Mouse (Mus musculus) kidney, adult 11 months (tissue): ENCODE data around the gene Cit.

Experiments
- DNase-seq: peaks from one replicate; pipeline ENCODE4 v3.0.0; 2022

Cit gene

DNA sequence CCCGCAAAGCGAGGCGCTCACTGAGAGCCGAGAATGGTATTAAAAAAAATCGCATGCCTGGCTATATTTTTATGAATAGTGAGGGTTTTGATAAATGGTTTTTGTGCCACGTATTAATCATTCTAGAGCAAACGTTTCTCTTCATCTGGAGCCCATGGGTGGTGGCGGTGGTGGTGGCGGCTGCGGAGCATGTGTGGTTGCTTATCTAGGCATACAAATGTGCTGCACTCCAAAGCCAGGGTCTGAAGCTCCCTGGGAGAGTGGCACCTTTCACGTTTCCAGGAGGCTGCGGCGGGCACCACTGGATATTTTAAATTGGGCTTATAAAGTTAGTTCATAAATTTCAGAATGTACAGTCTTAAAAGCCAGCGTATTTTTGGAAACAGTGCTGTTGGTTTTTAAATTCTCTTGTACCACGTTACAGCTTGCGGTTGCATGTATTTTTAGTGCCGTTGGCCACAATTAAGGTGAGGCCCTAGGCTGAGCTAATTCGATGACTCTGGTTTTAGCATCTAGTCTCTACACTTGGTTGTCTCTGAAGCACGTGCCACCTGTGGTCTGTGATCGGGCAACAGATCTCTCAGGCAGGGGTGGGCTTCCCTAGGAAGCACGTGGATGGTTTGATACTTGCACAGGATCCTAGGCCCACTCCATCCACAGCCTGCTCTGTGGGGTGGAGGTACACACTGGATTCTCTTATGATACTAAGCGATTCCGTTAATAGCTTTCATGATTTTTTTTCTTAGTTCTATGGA is 73.7 kb downstream of the Cit start:
- no peak for DNase-seq

DNA sequence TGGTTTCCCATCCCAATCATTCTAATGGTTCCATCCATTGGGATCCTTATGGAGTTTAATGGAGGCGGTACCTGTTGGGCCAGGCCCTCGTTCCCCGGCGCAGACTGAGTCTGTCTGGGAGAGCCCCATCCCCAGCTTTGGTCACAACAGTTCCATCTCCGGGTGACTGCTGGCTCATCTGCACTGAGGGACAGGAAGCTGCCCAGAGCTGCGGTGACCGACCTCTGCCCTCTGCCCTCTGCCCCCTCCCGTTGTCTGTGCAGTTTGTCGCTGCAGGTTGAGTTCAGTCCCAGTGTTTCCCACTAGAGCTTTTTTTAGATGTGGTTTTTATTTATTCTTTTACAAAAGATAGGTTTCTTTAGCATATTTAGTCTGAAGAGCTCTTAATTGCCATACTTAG is 76.9 kb downstream of the Cit start:
- no peak for DNase-seq

DNA sequence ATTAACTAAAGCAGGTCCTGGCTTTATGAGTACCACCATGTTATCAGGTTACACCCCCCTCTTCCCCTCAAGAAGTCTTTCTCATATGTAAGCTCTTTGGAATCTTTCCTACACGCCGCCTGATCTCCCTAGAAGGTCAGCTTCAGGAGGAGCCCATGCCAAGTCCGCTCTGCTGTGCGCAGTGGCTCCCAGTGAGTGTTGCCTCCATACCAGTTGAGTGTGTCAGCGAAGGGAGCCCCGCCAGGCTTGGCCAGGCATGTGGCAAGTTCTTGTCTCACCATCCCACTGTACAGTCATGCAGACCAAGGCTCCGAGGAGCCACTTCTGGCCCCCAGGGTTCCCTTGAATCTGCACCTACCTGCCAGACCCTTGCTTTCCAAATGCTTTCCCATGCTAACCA is 79.9 kb downstream of the Cit start:
- no peak for DNase-seq

DNA sequence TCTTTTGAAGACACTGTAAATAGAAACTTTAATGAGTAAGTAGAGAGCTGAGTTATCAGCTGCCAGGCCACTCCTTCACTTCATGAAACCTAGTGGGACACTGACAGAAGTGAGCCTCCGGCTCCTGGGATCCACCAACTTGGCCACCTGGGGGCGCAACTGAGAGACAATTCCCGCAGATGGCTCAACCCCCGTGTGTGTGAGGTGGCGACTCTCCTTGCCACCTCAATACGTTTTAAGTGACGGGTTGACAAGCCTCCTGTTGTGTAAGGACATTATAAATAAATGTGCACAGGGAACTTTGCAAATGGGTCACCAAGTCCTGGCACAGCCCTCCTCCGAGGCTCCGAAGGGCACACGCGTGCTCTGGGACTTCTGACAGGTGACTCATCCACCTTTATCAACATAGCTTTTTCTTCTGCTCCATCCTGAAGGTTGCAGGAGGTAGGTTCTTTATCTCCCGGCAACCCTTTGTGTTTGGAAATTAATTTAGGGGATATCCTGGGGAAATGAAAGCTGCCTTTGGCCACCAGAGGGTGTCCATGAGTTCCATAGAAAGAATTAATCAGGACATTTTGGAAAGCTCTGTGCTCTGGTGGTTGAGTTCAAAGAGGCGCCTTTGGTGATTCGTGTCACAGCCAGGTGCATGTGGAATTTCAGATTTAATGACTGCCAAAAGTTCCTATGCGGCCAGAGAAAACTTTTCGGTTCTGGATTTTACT is 83.9 kb downstream of the Cit start:
- DNase-seq = no peak

DNA sequence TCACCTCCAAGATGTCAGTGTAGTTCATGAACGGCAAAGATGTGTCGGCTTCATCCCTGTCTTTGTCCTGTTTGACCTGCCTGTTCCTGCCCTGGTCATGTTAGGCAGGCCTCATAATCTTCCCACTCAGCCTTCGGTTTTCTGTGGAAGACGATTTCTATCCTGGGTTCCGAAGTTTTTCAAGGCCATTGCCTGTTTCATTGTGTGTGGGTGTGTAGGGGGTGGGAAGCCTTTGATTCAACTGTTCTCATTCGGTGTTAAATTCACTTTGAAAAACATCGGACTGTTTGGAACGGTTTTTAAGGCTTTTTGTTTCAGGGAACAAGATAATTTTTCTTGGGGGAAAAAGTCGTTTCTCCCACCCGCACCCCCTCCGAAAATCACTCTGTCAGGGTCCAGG is 87.2 kb downstream of the Cit start:
- no peak for DNase-seq

DNA sequence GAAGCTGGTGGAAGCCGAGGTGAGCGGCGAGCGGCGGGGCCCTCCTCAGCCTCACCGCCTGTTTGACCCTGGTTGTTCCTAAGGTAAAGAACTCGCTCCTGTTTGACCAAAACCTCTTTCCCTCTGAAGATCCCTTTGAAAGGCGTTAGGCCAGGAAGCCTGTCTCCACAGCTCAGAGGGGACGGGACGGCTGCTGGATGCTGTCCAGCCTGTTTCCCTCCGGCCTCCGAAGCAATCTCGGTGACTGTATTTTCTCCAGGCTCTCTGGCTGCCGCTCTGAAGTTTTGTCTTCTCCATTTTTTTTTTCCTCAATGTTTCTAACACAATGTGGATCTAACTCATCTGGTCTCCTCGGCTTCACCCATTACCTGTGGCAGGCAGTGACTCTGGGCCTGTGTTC is 91.8 kb downstream of the Cit start:
- DNase-seq = no peak

DNA sequence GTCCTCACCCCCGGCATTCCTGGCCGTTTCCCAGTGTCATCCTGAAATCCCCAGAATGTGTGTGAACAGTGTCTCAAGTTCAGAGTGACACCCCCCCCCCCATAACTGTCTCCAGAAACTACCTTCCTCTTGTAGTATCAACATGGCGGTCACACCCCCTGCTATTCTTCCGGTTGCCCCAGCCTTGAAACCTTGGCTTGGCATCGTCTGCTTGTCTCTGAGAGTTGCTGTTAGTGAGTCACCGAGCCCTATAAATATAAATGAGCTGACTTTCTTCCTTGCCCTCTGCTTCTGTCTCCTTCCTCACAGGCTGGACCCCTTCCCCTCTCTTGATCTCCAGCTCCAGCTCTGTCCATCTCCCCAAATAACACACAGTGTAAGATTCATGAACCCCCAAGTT is 92.5 kb downstream of the Cit start:
- DNase-seq = no peak

DNA sequence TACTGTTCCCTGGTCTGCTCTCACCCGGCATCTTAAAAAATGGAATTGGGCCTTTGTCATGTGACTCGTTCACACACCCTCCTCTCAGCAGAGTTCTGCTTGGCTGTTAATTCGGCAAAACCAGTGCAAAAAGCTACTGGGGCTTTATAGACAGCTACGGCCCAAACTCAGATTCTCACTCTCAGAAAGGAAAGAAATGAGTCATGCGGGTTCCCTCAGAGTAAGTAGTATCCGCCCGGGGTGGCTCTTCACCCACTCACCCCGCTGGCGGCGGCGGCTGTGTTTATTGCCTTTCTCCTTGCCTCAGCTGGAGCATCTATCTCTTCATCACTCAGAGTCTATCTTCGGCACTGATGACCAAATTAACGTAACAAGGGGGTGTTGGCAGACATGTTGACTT is 93.9 kb downstream of the Cit start:
- no peak for DNase-seq

DNA sequence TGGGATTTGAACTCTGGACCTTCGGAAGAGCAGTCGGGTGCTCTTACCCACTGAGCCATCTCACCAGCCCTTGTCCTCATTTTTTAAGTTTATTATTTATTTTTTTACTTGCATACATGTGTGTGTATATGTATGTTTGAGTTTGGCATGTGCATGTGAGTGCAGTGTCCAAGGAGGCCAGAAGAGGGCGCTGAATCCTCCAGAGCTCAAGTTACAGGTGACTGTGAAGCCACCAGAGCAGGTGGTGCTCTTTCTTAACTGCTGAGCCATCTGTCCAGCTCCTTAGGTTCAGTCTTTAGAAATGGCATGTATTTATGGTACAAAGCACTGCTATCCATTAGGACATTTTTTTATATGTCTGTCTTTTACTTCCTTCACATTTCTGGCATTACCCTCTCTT is 97.3 kb downstream of the Cit start:
- DNase-seq = no peak

DNA sequence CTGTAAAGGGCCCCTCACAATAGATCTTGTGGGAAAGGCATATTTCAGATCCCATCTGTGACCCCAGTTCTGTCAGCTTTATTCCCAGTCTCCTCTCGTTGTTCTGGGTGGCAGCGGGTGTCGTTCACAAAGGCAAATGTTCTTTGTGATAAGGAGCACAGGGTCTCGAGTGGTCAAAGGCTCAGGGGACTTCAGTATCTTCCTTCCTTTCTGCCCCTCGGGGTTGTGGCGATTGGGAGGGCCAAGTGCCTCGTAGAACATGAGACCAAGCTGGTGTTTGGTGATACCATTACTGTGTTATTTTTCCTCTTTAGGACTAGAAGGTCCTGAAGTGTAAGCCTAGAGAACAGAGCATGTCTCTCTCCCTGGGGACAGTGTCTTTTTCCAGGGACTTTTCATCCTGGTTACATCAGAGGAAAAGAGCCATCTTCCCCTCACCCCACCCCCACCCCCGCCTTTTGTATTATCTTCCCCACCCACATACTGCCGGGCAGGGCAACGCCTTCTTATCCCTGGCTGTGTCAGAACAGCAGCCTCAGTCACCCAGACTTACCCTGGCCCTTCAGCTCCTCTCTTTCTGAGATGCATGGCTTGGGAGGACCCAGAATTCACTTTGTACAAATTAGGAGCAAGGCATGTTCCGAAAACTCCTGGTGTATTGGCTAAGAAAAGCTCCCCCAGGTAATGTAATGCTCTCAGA is 99.9 kb downstream of the Cit start:
- DNase-seq = no peak

DNA sequence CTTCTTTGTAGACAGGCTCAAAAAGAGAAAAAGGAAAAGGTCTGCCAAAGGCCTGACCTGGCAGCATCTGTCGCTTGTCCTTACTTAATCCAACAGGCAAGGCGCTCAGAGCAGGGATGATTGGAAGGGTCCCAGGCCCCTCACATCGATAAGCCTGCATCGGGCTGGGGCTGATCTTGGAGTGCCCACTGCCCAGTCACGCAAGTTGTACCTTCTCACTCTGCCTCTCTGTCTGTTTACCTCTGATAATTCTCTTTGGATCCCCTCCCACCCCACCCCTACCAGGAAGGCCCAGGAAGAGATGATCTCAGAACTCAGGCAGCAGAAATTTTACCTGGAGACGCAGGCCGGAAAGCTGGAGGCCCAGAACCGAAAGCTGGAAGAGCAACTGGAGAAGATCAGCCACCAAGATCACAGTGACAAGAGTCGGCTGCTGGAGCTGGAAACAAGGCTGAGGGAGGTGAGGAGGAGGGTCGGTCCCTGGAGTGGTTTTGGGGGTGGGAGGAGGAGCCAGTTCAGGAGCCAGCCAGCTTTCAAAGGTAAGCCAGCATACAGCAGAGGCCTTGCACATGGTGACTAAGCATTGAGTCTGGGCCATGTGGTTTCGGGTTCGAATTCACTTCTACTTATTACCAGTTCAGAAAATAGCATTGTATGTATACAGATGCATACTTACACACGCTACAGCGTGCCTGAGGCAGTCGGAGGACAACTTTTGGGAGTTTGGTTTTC is 102.7 kb downstream of the Cit start:
- no peak for DNase-seq

DNA sequence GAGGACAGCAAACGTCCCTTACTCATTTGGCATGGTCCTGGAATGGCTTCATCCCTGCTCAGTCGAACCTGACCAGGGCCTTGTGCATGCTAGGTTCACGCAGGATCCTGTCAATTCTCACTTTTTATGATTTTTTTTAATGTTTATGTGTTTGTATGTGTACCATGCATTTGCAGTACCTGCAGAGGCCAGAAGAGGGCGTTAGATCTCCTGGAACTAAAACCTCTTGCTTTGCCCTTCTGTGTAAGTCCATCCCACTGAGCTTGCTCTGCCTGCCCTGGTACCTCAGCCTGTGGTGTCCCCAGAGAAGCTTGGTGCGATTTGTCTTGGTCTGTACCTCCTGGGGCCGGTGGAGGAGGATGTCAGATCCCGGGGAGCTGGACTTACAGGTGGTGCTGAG is 105.9 kb downstream of the Cit start:
- no peak for DNase-seq

DNA sequence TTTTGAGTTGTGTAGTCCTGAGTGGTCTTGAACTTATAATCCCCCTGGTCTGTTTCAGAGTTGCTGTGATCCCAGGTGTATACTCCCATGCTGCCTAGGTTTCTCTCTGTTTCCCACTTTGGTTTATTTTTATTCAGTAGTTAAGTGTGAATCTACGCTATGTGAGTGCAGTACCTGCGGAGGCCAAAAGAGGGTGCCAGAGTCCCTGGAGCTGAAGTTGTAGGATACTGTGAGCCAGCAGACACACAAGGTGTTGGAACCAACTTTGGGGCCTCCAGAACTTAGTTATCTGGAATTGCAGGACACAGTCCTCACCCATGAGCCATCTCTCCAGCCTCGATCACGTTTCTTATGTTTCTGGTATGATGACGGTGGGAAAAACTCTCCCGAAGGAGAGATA is 108.1 kb downstream of the Cit start:
- DNase-seq = no peak

DNA sequence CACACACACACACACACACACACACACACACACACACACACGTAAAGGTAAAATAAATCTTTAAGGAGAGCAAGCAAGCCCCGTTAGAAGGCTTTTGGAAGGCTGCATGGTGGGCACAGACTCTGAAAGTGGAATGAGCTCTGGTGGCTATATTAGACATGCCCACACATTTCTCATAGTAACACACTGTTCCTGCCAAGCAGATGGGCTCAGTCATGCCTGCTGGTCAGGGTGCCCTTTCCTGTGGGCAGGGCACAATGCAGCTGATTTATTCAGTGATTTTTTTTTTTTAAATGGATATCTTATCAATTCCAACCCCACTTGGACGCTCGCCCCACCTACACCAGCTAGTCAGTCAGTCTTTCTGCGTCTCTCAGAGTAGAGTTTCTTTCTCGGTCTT is 109.0 kb downstream of the Cit start:
- no peak for DNase-seq

DNA sequence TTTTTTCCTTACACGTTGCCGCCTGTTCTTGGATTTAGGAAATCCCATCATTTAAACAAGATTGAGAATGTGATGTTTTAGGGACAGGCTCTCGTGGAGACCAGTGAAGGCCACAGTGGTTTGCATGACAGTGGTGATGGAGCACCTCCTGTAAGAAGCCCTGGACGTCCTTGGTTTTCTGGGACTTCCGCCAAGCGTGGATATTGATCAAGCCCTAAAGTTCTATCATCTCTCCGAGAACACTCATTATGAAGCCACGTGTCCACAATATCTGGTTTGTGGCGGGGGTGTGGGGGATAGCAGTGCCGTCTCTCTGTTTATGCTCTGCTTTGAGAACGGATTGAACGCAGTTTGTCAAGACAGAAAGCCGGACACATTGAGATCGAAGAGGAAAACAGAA is 109.5 kb downstream of the Cit start:
- no peak for DNase-seq

DNA sequence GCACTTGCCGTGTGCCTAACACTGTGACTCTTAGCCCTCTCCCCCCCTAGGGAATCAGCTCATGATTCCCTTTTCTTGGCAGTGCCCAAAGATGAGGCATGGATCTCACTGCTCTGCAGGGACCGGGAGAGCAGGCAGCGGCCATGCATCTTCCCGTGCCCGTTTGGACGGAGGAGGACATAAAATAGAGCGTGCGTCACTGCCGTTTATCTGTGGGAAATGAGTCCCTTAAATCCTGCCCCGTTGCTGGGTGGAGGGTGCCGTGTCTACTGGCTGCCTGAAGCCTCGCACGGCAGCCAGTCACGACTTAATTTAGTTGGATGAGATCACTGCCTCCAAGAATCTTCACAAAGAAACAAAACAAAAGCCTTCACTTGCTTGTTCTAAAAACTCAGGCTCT is 110.1 kb downstream of the Cit start:
- no peak for DNase-seq

DNA sequence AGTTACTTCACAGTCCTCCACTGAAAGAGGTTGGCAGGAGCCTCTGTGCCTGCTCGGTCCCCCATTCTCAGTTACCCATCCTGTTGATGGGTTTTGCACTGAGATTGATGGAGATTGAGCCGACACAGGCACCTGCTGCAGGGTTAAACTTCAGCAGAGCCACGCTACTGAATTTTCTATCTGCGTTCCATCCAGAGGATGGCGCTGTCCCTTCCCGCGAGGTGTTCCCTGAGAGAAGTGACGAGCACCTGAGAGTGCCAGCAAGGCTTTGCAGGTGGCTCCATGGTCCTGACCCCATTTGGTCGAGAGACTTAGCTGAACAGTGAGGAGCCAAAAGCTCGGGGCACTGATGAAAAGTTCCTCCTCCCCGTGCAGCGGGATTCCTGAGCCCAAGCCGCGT is 111.0 kb downstream of the Cit start:
- DNase-seq = no peak

DNA sequence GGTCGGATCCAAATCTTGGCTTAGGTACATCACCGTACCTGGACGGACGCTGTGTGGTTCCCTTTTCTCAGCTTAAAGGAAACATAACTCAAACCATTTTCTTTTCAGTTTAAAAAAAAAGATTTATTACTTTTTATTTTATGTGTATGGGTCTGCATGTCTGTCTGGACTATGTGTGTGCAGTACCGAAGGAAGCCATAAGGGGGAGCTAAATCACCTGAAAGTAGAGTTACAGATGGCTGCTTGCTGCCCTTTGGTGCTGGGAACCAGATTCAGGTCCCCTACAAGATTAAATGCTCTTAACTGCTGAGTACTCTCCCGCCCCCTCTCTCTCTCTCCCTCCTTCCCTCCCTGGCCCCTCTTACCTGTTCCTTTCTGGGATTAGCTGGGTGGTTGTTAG is 112.1 kb downstream of the Cit start:
- no peak for DNase-seq

DNA sequence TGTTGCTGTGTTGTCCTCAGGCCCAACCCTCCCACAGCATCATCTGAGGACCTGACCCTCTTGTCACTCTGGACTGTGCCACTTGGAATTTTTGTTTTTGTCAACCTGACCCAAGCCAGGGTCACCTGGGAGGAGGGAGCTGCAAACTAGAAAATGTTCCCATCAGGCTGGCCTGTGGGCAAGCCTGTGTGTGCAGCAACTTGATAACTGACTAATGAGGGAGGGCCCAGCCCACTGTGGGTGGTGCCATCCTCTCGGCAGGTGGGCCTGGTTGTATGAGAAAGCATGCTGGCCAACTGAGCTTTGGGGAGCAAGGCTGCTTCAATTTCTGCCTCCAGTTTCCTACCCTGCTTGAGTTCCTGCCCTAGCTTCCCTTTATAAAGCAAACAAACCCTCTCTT is 113.3 kb downstream of the Cit start:
- DNase-seq = no peak

DNA sequence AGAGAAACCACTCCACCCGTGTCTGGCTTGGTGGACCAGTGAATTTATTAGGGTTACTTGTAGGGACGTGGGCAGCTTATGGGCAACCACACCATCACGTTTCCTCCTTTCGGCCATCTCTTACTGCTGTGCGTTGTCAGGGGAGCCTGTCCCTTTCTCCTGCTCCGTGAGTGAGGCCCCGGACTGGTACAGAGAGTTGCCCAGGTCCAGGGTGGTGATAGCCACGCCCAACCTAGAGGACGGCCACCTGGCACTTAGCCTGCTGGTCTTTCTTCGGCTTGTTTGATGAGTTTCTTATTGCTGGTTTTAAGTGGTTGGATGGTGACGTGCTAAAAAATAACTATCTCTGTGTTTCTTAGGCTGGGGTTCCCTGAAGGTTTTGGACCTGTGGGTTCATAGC is 113.7 kb downstream of the Cit start:
- DNase-seq = no peak

DNA sequence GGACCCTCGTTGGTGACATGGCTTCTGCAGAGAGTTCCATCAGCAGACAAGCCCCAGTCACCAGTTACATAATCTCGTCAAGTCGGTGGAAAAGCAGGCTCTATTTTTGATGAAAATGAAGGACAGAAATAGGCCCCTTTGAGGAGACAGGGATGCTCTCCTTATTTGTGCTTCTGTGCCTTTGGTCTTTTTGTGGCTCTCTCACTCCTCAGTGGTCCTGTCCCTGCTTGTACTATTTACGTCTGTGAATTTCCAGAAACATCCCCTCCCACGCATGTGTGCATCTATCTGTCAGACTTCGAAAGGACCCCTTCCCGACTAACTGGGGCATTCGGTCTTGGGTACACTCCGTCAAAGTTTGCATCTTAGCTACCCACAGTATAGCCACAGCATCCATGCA is 116.7 kb downstream of the Cit start:
- DNase-seq = no peak

DNA sequence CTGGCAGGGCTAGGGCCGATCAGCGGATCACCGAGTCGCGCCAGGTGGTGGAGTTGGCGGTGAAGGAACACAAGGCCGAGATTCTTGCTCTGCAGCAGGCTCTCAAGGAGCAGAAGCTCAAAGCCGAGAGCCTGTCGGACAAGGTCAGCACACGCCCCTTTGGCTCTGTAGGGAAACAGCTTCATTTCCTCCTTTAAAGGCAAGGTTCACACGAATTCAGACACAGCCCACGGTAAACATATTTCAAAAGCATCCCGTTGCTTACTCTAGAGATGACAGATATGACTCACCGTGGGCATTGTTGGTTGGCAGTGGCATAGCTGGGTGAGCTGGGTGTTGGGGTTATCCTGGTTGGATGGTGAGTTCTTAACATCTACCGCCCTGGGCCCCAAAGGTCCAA is 126.2 kb downstream of the Cit start:
- DNase-seq = no peak

DNA sequence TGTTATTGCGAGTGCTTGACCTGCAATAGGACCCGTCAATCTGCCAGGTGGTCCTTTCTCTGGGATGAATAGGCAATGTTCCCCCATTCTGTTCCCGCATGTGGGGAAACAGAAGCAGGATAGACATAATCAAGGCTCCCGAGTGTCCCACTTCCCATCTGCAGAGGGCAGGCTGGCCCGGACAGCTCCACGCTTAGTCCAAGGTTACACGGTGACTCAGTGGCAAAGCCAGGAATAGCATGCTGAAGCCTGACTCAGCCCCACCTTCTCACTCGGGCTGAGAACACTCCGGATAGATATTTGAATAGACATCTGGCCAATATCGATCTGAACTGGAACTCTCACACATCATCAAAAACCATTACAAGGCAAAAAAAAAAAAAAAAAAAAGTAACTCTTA is 130.6 kb downstream of the Cit start:
- no peak for DNase-seq

DNA sequence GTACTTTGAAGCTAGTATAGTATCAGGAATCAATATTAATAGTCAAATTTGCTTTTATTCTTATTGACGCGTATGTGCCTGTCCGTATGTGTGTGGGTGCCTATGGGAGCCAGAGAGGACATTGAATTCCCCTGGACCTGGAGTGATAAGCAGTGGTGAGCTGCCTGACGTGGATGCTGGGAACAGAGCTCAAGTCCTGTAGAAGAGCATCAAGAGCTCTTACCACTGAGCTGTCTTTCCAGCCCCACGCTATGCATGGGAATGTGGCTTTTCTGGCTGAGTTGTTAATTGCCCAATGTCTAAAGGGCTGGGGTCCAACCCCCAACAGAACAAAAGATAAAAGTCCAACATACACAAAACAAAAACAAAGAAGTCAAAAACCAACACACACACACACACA is 131.4 kb downstream of the Cit start:
- DNase-seq = no peak
